Mouse (Mus musculus) heart, embryonic 14.5 days (tissue): Measurements from ENCODE around the gene Lamtor5. TPM values are rescaled to one million over a fixed set of nuclear protein-coding genes. Genes with fewer than 3 reads are reported as not detected.

ENCODE experiments used
- ATAC-seq: fragments of 200-750 bp; cut with Nextera tagmentation; 2 replicates; pipeline ENCODE4 v1.8.0; 2017; ENCODE audit warnings: low read depth, moderate TSS enrichment; ENCODE audit not compliant: insufficient number of reproducible peaks, insufficient read depth, low FRiP score
- H3K27ac ChIP-seq, 2 experiments: fragments of 200-500 bp in 1 of 2; fragments of 300-500 bp in 1 of 2; sonication (generic) in 1 of 2; replicated peaks in 1 of 2; 2 replicates each; pipeline ENCODE4 v1.5.1; 2012 to 2014; ENCODE audit warnings: low read depth in 2 of 2, low read length in 2 of 2, control low read depth in 1 of 2, mild to moderate bottlenecking in 1 of 2, mixed read lengths in 1 of 2; ENCODE audit not compliant: control insufficient read depth in 1 of 2, insufficient read depth in 1 of 2
- H3K27me3 ChIP-seq: fragments of 300-500 bp; sonication (generic); 2 replicates; pipeline ENCODE4 v1.6.1; 2014; ENCODE audit warnings: mild to moderate bottlenecking, low read length, control low read depth; ENCODE audit not compliant: control insufficient read depth, insufficient read depth
- H3K36me3 ChIP-seq: fragments of 300-500 bp; sonication (generic); 2 replicates; pipeline ENCODE4 v1.6.1; 2014; ENCODE audit warnings: mild to moderate bottlenecking, control low read depth, low read length, mixed read lengths; ENCODE audit not compliant: control insufficient read depth, insufficient read depth
- H3K4me1 ChIP-seq, 2 experiments: fragments of 200-500 bp in 1 of 2; fragments of 300-500 bp in 1 of 2; sonication (generic) in 1 of 2; 2 replicates each; pipeline ENCODE4 v1.6.1; 2012 to 2014; ENCODE audit warnings: low read length in 2 of 2, control low read depth in 1 of 2, mixed read lengths in 1 of 2; ENCODE audit not compliant: control insufficient read depth in 2 of 2, insufficient read depth in 2 of 2
- H3K4me2 ChIP-seq: fragments of 300-500 bp; sonication (generic); 2 replicates; pipeline ENCODE4 v1.6.1; 2014; ENCODE audit warnings: mild to moderate bottlenecking, low read length
- H3K4me3 ChIP-seq, 2 experiments: fragments of 200-500 bp in 1 of 2; fragments of 300-500 bp in 1 of 2; sonication (generic) in 1 of 2; 2 replicates each; pipeline ENCODE4 v1.5.1; 2012 to 2014; ENCODE audit warnings: low read length in 2 of 2, mild to moderate bottlenecking in 2 of 2, control low read depth in 1 of 2, low read depth in 1 of 2, moderate library complexity in 1 of 2; ENCODE audit not compliant: control insufficient read depth in 1 of 2, insufficient read depth in 1 of 2
- H3K9ac ChIP-seq: fragments of 300-500 bp; sonication (generic); 2 replicates; pipeline ENCODE4 v1.6.1; 2014; ENCODE audit warnings: mild to moderate bottlenecking, low read length
- H3K9me3 ChIP-seq: fragments of 300-500 bp; sonication (generic); 2 replicates; pipeline ENCODE4 v1.6.1; 2016; ENCODE audit warnings: low read length, control low read depth; ENCODE audit not compliant: control insufficient read depth
- WGBS: fragments of 180-500 bp; shearing (Covaris S2); extraction: QIAGEN DNeasy Blood & Tissue Kit; methylation state at CpG from one replicate; pipeline ENCODE4 v1.1.7; 2014; 5-methylcytosine and 5-hydroxymethylcytosine counted together
- polyA plus RNA-seq: library from polyadenylated mRNA; unstranded; fragments of >200 nt; fragmentation: Nextera tagmentation; extraction: Ambion mirVana; gene quantifications from 2 replicates; pipeline ENCODE4 v1.2.1, GENCODE M21; 2014

Gene Lamtor5
- polyA plus RNA-seq, 1 experiment from 2014 or later = 207 TPM

DNA sequence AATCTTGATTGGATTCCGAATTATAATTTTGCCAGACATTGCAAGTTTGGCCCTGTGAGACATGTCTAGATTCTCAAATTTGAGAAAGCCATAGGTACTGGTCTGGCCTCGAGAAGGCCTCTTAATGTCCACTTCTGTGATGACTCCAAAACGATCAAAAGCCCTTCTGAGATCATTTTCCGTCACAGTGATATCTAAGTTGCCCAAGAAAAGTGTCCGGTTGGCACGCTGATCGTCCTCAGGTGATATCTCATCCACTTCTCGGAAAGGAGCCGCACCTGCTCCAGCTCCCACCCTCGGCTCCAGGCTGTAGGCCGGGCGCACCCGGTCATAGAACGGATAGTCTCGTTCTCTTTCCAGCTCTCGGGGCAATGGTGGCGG, 53.1 kb downstream of the Lamtor5 start:
- no peaks in the 10 kb centered on the region for H3K27me3 ChIP-seq
- H3K36me3 ChIP-seq = peaks cover 46% of the 10 kb centered on the region
- peak overlapping the region; percentile 98 for H3K4me2 ChIP-seq
- H3K27ac ChIP-seq = peak overlapping the region; percentile 97 to 98; a peak in 2 of 4 replicates
- ATAC-seq = no peak
- no peaks in the 10 kb centered on the region for H3K9me3 ChIP-seq
- WGBS = 14% methylated on average over 17 of the region's 17 CpGs
- peak overlapping the region; percentile 95 to 99 for H3K4me3 ChIP-seq
- H3K9ac ChIP-seq = peak overlapping the region; percentile 98
- peaks cover 18 to 37% of the 10 kb centered on the region in 2 experiments for H3K4me1 ChIP-seq

DNA sequence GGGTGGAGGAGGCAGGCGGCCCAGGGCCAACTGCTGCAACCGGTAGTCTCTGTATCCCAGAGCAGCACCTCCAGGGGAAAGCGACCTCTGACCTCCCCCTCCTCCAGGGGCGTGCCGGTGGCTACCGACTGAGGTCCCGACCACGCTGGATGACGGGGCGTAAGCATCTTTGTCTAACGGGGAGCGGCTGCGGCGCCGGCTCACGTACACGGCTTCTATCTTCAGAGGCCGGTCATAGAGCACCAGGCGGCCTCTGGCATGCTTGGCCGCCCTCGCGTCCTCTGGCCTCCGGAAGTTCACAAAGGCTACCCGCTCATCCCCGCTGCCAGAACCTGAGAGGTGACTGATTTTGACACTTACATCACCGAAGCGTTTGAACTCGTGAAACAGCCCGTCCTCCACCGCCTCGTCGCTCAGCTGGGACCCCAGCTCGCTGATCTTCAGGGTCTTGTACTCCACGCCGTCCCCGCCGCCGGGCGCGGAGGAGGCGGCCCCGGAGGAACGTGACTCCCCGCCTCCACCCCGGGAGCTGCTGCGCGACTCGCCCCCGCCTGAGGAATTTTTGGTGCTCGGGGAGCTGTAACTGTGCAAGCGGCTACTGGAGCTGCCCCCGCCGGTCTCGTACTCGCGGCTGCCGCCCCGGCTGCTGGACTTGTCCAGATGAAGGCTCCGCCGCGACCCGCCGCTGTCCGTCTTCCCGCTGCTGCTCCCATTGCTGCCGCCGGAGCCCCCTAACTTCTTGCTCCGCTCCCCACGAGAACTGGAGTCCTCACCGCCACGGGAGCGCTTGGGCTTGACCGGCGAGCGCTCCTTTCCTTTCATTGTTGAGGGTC, 53.7 kb downstream of the Lamtor5 start:
- peak overlapping the region; percentile 97 to 98 for H3K27ac ChIP-seq
- H3K4me1 ChIP-seq = peaks cover 18 to 37% of the 10 kb centered on the region in 2 experiments
- H3K9me3 ChIP-seq = no peaks in the 10 kb centered on the region
- ATAC-seq = peak; percentile 10; the same call in 1 of the 2 replicates
- peak overlapping the region; percentile 98 for H3K4me2 ChIP-seq
- H3K27me3 ChIP-seq = no peaks in the 10 kb centered on the region
- WGBS = under 1% methylated on average over 75 of the region's 75 CpGs
- H3K4me3 ChIP-seq = peak overlapping the region; percentile 95 to 99
- peak overlapping the region; percentile 98 for H3K9ac ChIP-seq
- peaks cover 40% of the 10 kb centered on the region for H3K36me3 ChIP-seq

DNA sequence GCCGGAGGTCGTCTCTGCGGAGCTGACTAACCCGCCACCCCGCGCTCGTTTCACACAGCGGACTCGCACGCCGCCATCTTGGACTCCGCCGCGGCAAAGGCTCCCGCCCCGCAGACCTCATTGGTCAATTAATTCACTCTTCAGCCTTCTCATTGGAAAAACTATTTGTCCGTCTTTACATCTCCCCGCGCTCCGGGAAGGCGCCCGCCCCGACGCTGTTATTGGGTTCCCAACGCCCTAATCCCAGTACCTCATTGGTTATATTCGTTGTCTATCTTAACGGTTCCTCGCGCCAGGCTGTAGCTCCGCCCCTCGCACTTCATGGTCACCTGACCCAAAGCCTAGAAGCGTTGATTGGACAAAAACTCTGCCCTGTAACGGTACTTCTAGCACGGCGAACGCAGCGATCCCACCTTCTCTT, 54.3 kb downstream of the Lamtor5 start:
- Histone ChIP-seq H3K27ac (peak overlapping the region; percentile 97 to 99), H3K4me1 (peaks cover 18 to 37% of the 10 kb centered on the region in 2 experiments), H3K4me2 (peak overlapping the region; percentile 75; the same call in 1 of the 2 replicates), H3K4me3 (peak overlapping the region; percentile 95 to 99), H3K36me3 (peaks cover 36% of the 10 kb centered on the region), H3K9ac (peak overlapping the region; percentile 98), H3K9me3 (no peaks in the 10 kb centered on the region), H3K27me3 (no peaks in the 10 kb centered on the region)
- peak; percentile 95 for ATAC-seq
- 0% methylated on average over 37 of the region's 37 CpGs for WGBS

Other genes starting within 250 kb of the Lamtor5 start
- 0.58 and 0.99 TPM in 2 replicates for gene Kcna3, start 242.7 kb upstream of the Lamtor5 start, polyA plus RNA-seq
- 0.03 and 0.05 TPM in 2 replicates for gene Kcna2, start 177.7 kb upstream of the Lamtor5 start, polyA plus RNA-seq
- gene Kcna10, start 95.8 kb upstream of the Lamtor5 start, polyA plus RNA-seq = not detected in 2 replicates
- 0.27 and 0.32 TPM in 2 replicates for gene Cym, start 57.1 kb upstream of the Lamtor5 start, polyA plus RNA-seq
- 0.30 TPM in 1 of 2 replicates, not detected in the other for gene A630076J17Rik, start 48.2 kb upstream of the Lamtor5 start, polyA plus RNA-seq
- gene Prok1, start 39.2 kb upstream of the Lamtor5 start, polyA plus RNA-seq = not detected in 2 replicates
- gene Slc16a4, start 12.4 kb downstream of the Lamtor5 start, polyA plus RNA-seq = 2.3 and 3.1 TPM in 2 replicates
- gene Rbm15, start 54.8 kb downstream of the Lamtor5 start, polyA plus RNA-seq = 11.7 and 13.2 TPM in 2 replicates
- 0.08 and 0.12 TPM in 2 replicates for gene Kcnc4, start 180.7 kb downstream of the Lamtor5 start, polyA plus RNA-seq
- gene Slc6a17, start 239.2 kb downstream of the Lamtor5 start, polyA plus RNA-seq = 4.5 and 5.2 TPM in 2 replicates